Mouse (Mus musculus): ENCODE results near the gene Fam172a. TPM values are rescaled to one million over a fixed set of nuclear protein-coding genes. Genes with fewer than 3 reads are reported as not detected.

The Fam172a gene
- polyA plus RNA-seq, 1 experiment from 2014 or later, result 29.6 TPM

DNA sequence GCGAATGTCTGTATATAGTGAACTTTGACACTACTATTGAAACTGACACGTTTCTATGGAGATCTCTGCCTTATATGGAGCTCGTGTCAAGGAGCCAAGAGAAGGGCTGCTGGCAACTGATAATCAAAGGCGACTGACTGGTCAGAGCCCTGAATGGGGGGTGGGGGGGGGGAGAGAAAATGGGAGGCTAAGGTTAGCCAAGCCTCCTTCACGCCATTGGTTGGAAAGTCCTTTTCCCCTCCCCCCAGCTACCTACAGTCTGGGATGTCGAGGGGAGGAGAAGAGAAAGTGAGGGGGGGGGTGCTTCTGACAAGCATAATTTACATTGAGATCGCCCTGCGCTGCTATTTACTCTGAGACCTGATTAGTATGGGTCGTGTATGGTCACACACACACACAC is 498.6 kb downstream of the Fam172a start:
- no peaks in the 10 kb centered on the region for H3K9me3 ChIP-seq
- peaks cover 11% of the 10 kb centered on the region for H3K36me3 ChIP-seq (replicated peaks)
- H3K4me1 ChIP-seq, result peaks cover 50% of the 10 kb centered on the region
- peak; percentile 82 for DNase-seq (ENCODE audit: extremely low spot score, low spot score)
- WGBS, result 2% methylated on average over 9 of the region's 9 CpGs
- H3K4me3 ChIP-seq, result peak overlapping the region; percentile 96
- H3K27me3 ChIP-seq (ENCODE audit: poor library complexity, severe bottlenecking), result peaks cover 45% of the 10 kb centered on the region
- peak overlapping the region; percentile 100 for H3K27ac ChIP-seq

DNA sequence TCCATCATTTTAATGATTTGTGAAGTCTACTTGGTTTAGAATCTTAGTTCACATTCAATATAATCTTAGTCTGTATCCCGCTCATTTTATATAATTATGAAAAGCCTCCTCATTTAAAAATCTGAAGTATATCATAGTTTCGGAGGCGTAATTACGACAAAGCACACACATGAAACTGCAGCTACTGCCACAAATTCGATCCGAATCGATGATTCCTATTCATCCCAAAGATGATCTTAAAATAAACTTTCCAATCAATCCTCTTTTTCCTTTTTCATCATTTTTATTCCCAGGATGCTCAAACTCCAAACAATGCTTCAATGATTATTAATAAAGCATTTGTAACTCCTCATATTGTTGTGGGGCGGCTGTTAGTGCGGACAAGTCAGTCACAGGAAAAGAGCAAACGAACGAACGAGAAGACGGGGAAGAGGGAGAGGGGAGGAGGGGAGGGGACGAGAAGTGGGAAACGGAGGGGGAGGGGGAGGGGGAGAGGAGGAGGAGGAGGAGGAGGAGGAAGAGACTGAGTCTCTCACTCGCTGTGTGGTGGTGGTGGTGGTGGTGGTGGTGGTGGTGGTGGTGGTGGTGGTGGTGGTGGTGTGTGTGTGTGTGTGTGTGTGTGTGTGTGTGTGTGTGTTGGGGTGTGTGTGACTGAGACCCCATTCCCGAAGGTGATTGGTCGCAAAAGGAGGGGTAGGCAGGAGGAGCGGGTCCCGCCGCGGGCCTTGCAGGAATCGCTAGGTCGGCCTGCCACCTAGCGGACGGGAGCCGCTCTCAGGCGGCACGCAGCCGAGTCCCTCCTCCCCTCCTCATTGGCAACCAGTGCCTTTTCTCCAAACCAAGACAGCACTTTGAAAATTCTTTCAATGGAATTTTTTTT is 499.4 kb downstream of the Fam172a start:
- DNase-seq (ENCODE audit: extremely low spot score, low spot score), result peak; percentile 90
- Histone ChIP-seq H3K27ac (peak overlapping the region; percentile 100), H3K4me3 (peak overlapping the region; percentile 96), H3K9me3 (no peaks in the 10 kb centered on the region), H3K36me3 (replicated peaks) (peaks cover 7% of the 10 kb centered on the region), H3K27me3 (ENCODE audit: poor library complexity, severe bottlenecking) (peaks cover 45% of the 10 kb centered on the region), H3K4me1 (peaks cover 54% of the 10 kb centered on the region)
- WGBS, result under 1% methylated on average over 30 of the region's 30 CpGs

DNA sequence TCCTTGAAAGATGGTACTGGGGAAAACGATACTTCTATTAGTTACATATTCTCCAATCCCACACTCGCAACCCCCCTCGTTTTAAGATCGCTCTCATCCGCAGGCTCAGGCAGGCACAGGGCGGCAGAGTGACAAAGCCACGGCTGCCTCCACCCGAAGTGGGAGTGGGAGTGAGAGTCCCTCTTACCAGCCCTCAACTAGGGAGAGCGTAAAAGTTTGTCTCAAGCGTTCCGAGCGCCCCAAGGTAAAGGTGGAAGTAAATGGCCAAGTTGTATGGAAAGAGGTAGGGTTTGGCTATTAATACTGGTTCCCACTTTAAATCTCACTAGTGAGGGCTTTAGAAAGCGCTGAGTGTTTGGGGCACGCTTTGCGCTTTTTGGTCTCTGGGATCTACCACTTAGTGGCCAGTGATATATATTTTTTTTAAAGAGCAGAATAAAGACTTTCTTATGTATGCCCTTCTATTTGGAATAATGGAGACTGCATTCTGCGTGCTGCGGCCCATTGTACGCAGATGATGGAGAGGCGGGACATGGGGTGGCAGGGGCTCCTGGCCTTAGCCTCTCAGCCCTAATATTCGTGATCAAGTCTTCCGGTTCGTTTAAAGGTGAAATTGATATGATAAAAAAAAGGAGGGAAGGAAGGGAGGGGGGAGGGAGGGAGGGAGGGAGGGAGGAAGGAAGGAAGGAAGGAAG is 500.2 kb downstream of the Fam172a start:
- Histone ChIP-seq H3K9me3 (no peaks in the 10 kb centered on the region), H3K36me3 (replicated peaks) (peaks cover 7% of the 10 kb centered on the region), H3K27me3 (ENCODE audit: poor library complexity, severe bottlenecking) (peaks cover 50% of the 10 kb centered on the region), H3K4me3 (peak overlapping the region; percentile 96), H3K27ac (peak overlapping the region; percentile 100), H3K4me1 (peaks cover 62% of the 10 kb centered on the region)
- DNase-seq (ENCODE audit: extremely low spot score, low spot score), result peak; percentile 42
- under 1% methylated on average over 22 of the region's 22 CpGs for WGBS

DNA sequence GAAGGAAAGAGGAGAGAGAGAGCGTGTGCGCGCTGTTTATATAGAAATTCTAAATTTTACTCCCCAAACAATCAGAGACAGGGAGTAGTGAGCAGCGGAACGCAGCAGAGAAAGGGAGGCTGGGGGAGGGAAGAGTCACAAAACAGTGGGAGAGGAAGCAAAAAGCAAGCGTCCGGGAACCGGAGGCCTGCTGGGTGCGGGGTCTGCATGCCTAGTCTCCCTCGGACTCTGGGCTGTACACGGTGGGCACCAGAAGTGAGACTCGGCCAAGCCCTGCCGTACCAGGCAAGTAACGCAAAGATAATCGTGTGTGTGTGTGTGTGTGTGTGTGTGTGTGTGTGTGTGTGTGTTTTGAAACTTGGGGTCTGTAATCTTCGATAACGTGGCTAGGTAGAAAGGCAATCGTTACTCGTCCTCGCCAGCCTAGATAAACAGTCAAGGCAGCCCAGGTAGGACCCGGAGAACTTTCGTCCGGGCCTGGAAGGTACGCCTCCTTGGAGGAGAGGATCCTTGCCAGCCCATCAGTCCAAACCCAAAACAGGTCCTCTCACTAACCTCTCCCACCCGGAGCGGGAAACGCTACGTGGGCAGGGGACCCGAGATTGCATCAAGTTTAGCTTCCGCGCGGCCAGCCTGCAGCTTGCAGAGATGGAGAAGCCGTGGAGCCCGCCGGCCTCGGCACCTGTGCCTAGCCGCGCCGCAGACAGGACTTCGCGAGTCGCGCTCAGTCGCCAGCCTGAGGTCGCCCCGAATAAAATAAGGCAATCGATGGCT is 500.9 kb downstream of the Fam172a start:
- under 1% methylated on average over 47 of the region's 47 CpGs for WGBS
- no peaks in the 10 kb centered on the region for H3K9me3 ChIP-seq
- H3K27ac ChIP-seq, result peak overlapping the region; percentile 100
- H3K4me3 ChIP-seq, result peak overlapping the region; percentile 96
- peaks cover 70% of the 10 kb centered on the region for H3K4me1 ChIP-seq
- peak; percentile 69 for DNase-seq (ENCODE audit: extremely low spot score, low spot score)
- H3K36me3 ChIP-seq (replicated peaks), result peaks cover 5% of the 10 kb centered on the region
- peaks cover 57% of the 10 kb centered on the region for H3K27me3 ChIP-seq (ENCODE audit: poor library complexity, severe bottlenecking)

DNA sequence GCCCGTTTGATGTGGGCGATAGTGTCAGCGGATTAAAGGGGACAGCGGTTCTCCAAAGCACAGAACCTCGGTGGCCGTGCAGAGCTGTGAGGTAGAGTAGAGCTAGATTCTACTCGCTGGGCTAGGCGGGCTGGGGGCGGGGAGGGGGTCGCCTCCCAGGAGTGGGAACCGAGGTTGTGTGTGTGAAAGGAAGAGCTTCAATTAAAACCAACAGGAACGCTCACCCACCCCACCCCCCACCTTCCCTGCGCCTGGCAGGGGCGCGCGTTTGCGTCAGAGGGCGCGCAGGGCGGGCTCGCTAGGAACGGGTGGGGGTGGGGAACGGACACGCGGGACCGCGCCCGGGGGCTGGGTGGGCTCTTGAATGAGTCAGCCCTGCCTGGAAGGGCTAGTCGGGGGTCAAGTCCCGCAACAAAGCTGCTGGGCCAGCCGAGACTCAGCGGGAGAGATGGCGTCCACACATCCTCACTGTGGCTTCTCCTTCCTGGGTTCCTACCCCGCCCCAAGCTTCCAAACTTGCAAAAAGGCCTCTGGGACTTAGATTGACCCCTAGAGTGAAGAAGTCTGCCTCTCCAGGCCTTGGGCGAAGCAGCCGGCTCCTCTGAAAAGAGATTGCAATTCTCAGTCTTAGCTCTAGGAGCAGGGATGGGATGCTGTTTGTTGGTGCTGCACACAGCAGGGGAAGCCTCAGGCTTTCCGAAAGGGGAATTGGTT is 501.7 kb downstream of the Fam172a start:
- Histone ChIP-seq H3K4me1 (peaks cover 74% of the 10 kb centered on the region), H3K27me3 (ENCODE audit: poor library complexity, severe bottlenecking) (peaks cover 65% of the 10 kb centered on the region), H3K9me3 (no peaks in the 10 kb centered on the region), H3K4me3 (peak overlapping the region; percentile 96), H3K27ac (peak overlapping the region; percentile 100), H3K36me3 (replicated peaks) (no peaks in the 10 kb centered on the region)
- peak; percentile 80 for DNase-seq (ENCODE audit: extremely low spot score, low spot score)
- whole genome bisulfite sequencing, result 1% methylated on average over 37 of the region's 37 CpGs

DNA sequence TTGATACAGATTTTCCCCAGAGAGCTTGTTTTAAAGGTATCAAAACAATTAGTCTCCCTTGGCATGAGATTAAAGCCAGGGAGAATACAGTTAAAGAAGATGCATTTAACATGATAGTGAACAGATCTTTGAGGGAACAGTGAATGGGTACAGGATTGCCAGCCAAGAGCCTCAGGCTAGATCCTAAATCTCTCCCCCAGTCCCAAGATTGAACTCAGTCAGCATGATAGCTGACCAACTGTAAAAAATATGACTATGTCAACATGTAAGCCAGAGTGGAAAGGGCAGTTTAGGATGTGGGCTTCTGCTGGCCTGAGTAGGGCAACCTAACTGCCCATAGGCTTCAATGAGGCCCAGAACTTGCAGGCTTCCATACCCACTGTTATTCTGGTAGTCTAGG is 503.6 kb downstream of the Fam172a start:
- peak overlapping the region; percentile 96; the same call in 1 of the 2 replicates for H3K4me3 ChIP-seq
- peaks cover 78% of the 10 kb centered on the region for H3K27me3 ChIP-seq (ENCODE audit: poor library complexity, severe bottlenecking)
- peaks cover 89% of the 10 kb centered on the region for H3K4me1 ChIP-seq
- H3K27ac ChIP-seq, result peak overlapping the region; percentile 100
- no peaks in the 10 kb centered on the region for H3K36me3 ChIP-seq (replicated peaks)
- no peaks in the 10 kb centered on the region for H3K9me3 ChIP-seq
- no peak for DNase-seq (ENCODE audit: extremely low spot score, low spot score)

DNA sequence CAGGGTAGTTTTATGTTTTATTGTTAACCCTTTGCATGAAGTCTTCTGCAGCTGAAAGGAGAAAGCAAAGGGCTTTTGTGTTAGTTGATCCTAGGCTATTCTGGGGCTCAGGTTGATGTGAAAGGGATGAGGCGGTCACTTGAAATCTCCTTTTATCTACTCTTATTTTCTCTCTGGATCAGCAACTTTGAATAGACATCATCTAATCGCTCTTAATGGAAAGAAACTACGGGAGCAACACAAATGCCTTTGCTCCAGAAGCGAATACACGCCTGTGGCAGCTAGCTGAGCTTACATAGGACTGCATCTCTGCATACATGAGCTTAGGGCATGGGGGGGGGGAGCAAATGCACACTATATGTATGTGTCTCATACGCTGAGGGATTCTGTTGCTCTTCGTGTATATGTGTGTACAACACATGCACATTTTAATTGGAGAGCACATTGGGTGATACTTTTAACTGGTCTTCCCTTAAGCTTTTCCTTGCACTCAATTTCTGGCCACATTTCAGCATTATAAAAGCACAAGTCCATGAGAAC is 505.1 kb downstream of the Fam172a start:
- no peaks in the 10 kb centered on the region for H3K36me3 ChIP-seq (replicated peaks)
- DNase-seq (ENCODE audit: extremely low spot score, low spot score), result no peak
- WGBS, result 14% methylated on average over 7 of the region's 7 CpGs
- H3K27me3 ChIP-seq (ENCODE audit: poor library complexity, severe bottlenecking), result peaks cover 91% of the 10 kb centered on the region
- H3K27ac ChIP-seq, result peak overlapping the region; percentile 86
- H3K4me1 ChIP-seq, result peaks cover 99% of the 10 kb centered on the region
- no peaks in the 10 kb centered on the region for H3K9me3 ChIP-seq
- H3K4me3 ChIP-seq, result peak overlapping the region; percentile 27; the same call in 1 of the 2 replicates

DNA sequence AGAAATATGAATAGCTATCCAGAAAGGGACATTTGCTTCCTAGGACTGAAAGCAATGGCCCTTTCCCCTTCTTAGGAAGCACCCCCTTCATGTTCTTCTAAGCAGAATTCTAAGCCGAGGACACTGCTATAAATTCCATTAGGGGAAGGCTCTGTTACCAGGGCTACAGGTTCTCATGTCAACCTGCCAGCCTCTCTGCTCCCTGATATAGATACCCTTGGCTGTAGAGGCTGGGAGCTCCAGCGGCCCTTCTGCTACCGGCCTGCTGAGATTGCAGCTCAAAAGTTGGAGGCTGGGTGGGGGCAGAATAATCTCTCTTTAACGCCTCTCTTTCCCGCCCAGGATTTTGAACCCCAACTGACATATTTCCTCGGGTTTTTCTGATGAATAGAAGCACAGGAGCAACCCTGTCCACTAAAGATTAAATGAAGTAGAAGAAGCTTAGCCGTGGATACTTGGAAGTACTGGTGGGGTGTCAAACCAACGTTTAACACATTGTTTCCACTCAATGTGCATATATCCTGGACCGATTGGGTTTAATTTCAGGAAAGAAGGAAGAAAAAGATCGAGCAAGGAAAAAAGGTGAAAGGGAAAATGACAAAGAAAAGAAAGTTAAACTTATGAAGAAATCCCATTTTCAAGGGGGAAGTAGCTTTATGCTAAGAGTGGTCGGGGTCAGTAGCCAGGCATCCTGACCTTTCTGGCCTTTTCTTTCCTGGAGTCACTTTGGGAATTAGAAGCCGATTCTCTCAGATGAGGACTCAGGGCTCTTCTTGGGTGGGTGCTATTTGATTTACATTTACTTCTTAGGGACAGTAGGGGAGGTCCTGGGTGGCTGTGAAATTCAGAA is 506.2 kb downstream of the Fam172a start:
- peak overlapping the region; percentile 86 for H3K27ac ChIP-seq
- peak; percentile 63 for DNase-seq (ENCODE audit: extremely low spot score, low spot score)
- H3K9me3 ChIP-seq, result no peaks in the 10 kb centered on the region
- H3K4me1 ChIP-seq, result peaks cover 97% of the 10 kb centered on the region
- H3K36me3 ChIP-seq (replicated peaks), result no peaks in the 10 kb centered on the region
- 3% methylated on average over 12 of the region's 12 CpGs for WGBS
- H3K4me3 ChIP-seq, result peak overlapping the region; percentile 25
- peaks cover 97% of the 10 kb centered on the region for H3K27me3 ChIP-seq (ENCODE audit: poor library complexity, severe bottlenecking)

DNA sequence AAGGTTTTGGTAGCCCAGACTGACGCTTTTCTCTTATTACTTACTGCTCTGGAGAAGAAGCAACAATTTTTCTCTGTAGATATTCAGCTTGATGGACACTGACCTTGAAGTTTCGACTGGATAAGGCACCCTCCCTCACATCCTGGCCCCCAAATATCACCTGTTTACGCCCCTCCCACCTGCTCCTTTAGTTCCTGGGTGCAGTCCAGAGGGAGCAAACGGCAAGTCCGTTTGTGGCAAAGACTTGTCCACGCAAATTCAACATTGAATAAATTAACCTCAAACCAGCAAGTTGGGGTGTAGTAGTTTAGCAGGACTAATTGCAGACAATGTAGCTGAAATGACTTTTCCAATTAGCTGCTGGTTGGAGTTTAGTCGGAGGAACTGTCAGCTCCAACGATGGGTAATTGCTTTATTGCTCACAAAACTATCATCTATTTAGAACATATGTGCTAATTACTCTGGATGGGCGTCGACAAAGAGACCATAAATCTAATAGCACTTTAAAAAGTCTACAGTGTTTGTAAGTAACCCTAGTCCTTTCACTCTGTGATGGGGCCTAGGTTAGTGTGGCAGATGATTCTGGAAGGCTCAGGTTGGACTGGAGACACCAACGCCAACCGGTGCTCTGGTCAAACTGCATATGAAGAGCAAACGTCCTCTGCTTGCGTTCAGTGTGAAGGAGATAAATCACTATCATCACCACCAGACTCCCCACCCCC is 507.0 kb downstream of the Fam172a start:
- no peak for DNase-seq (ENCODE audit: extremely low spot score, low spot score)
- Histone ChIP-seq H3K4me1 (peaks cover 95% of the 10 kb centered on the region), H3K4me3 (peak overlapping the region; percentile 51), H3K9me3 (no peaks in the 10 kb centered on the region), H3K36me3 (replicated peaks) (no peaks in the 10 kb centered on the region), H3K27ac (peak overlapping the region; percentile 86), H3K27me3 (ENCODE audit: poor library complexity, severe bottlenecking) (peaks cover 99% of the 10 kb centered on the region)
- WGBS, result 5% methylated on average over 14 of the region's 14 CpGs

DNA sequence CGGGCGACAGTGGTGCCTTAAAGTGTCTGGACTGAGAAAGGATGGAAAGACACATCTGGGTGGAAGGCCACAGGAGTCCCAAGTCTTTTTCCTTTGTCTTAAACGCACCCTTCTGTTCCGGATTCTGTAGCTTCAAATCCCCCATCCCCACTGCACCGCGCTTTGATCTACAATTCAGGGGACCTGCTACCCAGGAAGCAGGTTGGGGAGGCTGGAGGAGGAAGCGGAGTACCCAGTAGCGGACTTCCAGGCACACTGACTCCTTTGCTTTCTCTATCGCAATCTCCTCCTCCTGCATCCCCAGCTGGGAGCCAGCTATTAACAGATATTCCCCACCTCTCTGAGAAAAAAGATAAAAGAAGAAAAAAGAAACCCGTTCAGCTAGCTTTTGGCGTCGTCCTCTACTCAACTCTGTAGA is 507.8 kb downstream of the Fam172a start:
- H3K9me3 ChIP-seq, result no peaks in the 10 kb centered on the region
- under 1% methylated on average over 12 of the region's 12 CpGs for WGBS
- no peak for DNase-seq (ENCODE audit: extremely low spot score, low spot score)
- H3K36me3 ChIP-seq (replicated peaks), result no peaks in the 10 kb centered on the region
- H3K4me1 ChIP-seq, result peaks cover 87% of the 10 kb centered on the region
- peak overlapping the region; percentile 51 for H3K4me3 ChIP-seq
- peak overlapping the region; percentile 86 for H3K27ac ChIP-seq
- H3K27me3 ChIP-seq (ENCODE audit: poor library complexity, severe bottlenecking), result peaks cover 99% of the 10 kb centered on the region

Data from forebrain, embryonic 10.5 days (tissue).